Mouse (Mus musculus) skeletal muscle tissue, adult 2 months (tissue): ENCODE results near the gene Hdac11.

Experiments
- DNase-seq: peaks from one replicate; pipeline ENCODE4 v3.0.0-alpha.2; 2012; ENCODE audit warnings: low read depth, low spot score

The Hdac11 gene

GRCm38 (mm10) chr6:91137343-91137956 lies 19.0 kb upstream of the Hdac11 start:
- DNase-seq: no peak

- peak; percentile 84 for DNase-seq
Observed at GRCm38 (mm10) chr6:91139846-91140245, 16.6 kb upstream of the Hdac11 start.

DNA sequence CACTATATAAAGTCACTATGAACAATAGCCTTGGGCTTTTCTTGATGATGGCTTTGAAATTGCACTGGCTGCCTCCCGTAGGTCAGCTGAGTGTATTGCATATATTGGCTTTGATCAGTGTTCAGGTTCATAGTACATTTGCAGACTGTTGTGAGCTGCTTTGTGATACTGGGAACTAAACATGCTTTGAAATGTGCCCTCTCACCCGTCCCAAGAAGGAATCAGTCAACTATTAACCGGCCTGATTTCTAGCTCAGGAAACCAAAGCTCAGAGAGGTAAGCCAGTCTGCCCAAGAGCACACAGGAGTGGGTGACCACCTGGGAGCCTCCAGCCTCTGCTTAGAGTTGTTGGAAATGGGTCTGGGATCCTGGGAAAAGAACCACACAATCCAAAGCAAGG lies 11.4 kb upstream of the Hdac11 start:
- DNase-seq: no peak

GRCm38 (mm10) chr6:91145572-91145971 lies 10.9 kb upstream of the Hdac11 start:
- DNase-seq: no peak

- DNase-seq: no peak
Observed at GRCm38 (mm10) chr6:91146443-91147151, 9.9 kb upstream of the Hdac11 start.

- no peak for DNase-seq
Observed at GRCm38 (mm10) chr6:91147152-91147770, 9.2 kb upstream of the Hdac11 start.

GRCm38 (mm10) chr6:91152892-91153548 lies 3.4 kb upstream of the Hdac11 start:
- DNase-seq: no peak

GRCm38 (mm10) chr6:91153549-91154064 lies 2.9 kb upstream of the Hdac11 start:
- DNase-seq: no peak

DNA sequence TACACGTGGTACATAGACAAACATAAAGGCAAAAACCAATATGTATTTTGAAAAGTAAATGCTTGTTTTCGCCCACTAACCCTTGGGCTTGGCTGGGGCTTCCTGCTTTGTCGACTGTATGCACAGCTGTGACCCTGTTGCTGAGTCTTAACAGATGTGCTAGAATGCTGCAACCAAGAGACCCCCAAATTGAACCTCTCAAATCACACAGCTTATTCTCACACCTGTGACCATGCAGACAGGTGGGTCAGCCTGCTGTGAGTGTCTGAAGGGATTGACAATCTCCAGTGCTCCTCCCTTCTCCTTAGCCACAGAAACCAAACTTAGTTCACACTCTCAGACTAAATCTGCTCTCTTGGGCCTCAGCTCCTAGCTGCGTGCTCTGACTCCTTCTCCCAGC lies 1.8 kb upstream of the Hdac11 start:
- DNase-seq: no peak

DNA sequence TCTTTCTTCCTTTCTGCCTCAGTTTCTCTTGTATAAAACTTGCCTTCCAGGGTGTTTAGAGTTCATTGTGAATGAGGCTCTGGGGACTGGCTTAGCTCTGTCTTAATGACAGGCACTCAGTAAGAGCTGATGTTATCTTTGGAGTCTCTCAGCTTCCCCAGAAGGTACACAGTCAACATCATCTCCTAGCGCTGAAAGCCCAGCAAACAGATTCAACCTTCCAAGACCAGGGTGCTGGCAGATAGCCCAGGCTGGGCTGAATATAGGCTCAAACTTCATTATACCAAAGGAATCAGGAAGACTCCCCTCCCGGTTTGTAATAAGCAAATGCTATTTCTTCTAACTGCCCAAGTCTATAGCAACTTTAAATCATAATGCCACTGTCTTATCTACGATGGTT lies 1.2 kb upstream of the Hdac11 start:
- DNase-seq: no peak

GRCm38 (mm10) chr6:91156062-91156461 lies 403 bp upstream of the Hdac11 start:
- no peak for DNase-seq

DNA sequence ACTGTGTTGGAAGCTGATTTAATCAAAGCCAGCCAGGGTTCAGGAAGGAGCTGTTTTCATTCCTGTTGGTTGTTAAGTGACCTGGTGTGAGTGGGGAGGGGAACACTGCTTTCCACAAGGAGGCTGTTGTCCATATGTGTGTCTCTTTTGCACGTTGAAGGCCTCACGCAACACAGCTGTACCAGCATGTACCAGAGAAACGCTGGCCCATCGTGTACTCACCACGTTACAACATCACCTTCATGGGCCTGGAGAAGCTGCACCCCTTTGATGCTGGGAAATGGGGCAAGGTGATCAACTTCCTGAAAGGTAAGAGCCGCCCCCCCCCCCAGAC lies 739 bp downstream of the Hdac11 start:
- DNase-seq: no peak

DNA sequence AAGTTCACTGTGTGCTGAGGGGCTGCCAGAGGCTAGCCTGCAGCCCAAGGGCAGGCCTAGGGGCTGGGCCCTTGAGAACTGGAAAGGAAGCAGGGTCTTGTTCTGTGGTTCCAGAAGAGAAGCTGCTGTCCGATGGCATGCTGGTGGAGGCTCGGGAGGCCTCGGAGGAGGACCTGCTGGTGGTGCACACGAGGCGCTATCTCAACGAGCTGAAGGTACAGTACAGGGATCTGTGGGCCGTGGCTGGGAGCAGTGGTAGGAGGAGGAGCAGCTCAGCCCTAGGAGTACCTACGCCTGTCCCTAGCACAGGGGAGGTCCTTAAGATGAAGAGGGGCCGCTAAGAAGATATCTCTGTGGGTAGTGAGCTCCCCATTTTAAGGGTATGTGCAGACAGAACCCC lies 2.6 kb downstream of the Hdac11 start:
- no peak for DNase-seq

GRCm38 (mm10) chr6:91160399-91160798 lies 3.9 kb downstream of the Hdac11 start:
- DNase-seq: peak; percentile 87

DNA sequence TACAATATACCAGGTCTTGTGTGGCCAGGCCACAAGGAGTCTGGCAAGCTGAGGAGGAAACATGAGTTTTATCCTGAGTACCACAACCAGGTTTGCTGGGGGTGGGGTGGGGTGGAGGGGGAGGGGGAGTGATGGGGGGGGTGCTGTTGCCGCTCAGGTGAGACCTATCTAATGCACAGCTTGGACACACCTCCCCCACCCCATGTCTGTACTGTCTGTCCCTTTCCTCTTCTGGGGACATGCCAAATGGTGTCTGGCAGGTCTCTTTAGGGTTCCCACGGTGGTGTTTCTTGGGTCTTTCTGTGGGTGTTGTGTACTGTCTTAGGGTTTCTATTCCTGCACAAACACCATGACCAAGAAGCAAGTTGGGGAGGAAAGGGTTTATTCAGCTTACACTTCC lies 4.5 kb downstream of the Hdac11 start:
- no peak for DNase-seq

DNA sequence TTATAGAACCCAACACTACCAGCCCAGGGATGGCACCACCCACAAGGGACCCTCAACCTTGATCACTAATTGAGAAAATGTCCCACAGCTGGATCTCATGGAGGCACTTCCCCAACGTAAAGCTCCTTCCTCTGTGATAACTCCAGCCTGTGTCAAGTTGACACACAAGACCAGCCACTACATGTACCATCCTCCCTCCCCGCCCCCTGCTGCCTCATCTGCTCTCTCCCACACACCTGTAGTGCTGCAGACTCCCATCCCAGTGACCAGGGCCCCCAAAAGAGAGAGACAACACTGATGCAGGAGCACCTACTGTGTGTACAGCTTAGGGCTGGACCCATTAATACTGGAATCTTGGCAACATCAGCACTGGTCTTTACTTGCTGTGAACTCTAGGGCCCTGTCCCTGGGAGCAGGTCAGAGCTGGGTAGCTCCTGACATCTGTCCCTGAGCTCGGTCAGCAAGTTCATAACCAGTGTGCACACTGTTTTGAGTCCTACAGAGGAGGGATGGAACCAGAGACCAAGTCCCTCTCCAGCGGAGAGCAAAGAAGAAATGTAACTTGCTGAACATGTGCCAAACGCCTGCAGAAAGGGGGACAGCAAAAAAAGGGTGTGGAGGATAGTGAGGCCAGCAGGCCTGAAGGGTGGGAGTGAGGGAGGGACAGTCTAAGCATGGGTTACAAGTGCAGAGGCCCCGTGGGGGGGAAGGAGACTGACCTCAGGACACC lies 5.2 kb downstream of the Hdac11 start:
- no peak for DNase-seq

DNA sequence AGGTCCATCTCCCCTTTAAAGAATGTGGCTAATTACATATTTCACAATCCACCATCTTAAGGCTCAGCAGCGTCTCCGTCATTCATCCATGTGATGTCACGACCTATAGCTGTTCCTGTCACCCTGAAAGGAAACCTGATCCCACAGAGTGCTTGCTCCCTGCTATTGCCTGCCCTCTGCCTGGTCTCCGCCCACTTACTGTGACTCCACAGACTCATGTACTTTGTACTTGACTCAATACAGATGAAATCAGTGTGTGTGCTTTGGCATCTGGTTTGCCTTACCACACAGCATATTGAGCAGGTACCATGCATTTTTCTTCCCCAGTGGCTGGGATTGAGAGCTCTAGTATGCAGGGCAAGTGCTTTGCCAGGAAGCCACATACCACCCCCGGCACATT lies 5.8 kb downstream of the Hdac11 start:
- no peak for DNase-seq

DNA sequence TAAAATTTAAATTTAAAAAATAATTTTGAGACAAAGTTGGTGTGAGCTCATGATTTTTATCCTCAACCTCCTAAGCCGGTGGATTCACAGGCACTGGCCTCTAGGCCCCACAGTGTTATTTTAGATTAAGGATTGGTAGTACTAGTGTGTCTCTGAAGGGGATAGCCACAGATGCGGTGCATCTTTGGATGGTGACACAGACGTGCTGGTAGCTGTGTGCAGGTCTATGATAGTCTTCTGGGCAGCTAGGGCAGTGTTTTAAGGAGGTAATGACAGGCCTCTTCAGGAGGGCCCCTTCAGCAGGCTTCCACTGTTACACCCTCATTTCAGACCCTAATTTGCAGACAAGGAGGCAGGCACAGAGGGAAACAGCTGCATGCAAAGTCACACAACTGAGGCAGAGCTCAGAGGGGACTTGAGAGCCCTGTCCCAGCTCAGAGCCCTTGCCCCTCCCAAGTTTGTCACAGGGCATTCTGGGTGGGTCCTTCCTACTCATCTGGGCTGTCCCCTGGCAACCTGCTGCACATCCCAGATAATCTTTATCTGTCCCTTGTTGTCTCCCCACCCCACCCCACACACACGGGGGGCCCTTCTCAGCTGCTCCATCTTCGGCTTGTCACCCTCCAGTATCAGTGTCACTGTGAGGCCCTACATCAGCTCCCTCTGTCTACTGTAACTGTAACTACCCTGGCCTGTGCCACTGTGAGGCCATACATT lies 6.9 kb downstream of the Hdac11 start:
- no peak for DNase-seq

- no peak for DNase-seq
Observed at GRCm38 (mm10) chr6:91164584-91164983, 8.1 kb downstream of the Hdac11 start.

DNA sequence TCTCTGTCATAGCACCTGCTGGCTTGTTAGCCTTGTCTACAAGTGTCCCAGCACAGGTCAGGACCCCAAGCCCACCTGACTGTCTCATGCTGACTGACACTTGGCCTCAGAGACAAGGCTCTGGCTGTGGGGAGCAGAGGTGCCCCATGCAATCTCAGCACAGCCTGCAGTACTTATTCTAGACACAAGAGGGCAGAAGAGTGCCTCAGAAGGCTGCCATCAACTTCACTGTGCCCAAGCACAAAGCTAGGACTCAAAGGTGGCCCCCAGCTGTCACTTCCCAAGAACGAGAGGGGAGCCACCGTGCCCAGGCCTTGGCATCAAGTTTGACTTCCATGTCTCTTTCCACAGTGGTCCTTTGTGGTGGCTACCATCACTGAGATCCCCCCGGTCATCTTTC lies 8.7 kb downstream of the Hdac11 start:
- peak; percentile 64 for DNase-seq

DNA sequence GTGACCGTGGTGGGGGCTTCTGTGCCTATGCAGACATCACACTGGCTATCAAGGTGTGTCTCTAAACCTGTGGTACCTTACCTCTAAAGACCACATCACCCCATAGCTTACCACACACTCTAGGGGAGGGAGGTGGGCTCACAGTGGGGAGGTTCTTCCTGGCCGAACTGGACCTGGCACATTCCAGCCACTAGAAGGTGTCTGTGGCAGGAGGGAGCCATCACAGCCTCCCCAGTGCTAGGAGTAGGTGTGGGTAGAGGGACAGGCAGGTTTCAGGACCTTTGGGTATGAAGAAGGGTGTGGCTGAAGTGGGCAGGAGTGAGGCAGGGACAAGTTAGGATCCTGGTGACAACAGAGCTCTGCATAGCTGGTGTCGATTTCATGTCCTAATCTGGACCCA lies 11.4 kb downstream of the Hdac11 start:
- DNase-seq: no peak
